Mouse (Mus musculus) gastrocnemius, postnatal 25 days (tissue): ENCODE results near the gene Scn3a. TPM values are rescaled to one million over a fixed set of nuclear protein-coding genes. Genes with fewer than 3 reads are reported as not detected.

Experiments
- DNase-seq: peaks from one replicate; pipeline ENCODE4 v3.0.0; 2022
- long read RNA-seq, 2 experiments: library from polyadenylated mRNA; stranded (forward); transcript quantifications; one replicate each; pipeline ENCODE4 v2.0.0; 2021
- total RNA-seq, 2 experiments: library from RNA; stranded (reverse); gene quantifications; 1 replicate in 1 of 2; 2 replicates in 1 of 2; pipeline ENCODE4 v1.2.3; 2021

Scn3a gene
- under 1 TPM; 0.33 to 0.54 TPM for total RNA-seq
- long read RNA-seq, experiment 1: 0 reads
- long read RNA-seq, experiment 2: 0 reads

DNA sequence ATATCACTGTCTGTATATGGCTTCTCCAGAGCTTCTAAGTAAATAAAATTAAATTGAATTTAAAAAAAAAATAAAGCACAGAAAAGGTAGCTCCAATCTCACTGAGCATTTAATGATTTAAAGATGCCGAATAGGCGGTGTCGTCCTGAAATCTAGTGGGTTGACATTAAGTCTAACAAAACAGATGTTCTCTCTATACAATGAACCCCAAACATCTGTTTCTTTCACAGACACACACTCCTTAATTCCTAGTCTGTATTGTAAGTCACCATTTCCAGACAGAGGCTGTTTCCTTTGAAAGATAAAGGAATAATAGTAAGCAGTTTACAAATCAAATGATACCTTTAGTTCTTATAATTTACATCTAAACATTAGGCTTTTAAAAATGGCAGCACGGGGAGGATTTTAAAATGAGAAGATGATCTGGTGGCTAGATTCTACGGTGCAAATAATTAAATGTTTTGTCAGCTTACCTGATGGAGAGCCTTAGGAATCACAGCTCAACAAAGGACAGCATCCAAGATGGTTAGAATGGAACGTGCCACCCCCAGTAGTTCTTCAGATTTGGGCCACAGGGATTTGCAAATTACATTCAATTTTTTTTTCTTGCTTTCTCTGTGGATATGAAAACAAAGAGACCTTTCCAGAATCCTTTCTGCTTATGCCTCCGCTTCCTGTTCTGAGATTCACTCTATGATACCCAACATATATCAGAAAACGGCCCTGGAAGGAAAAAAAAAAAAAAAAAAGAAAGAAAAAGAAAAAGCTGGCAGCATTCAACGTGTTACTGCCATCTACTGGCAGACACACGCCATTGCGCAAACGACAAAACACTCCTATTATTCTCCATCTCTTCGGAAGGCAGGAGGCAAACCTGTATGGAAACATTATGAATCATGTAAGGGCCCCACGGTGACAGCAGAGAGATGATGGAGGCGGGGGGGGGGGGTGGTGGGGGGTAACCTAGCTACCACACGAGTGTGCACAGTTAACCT lies at the start of gene Scn3a:
Gene Scn3a (minus strand): TSS at position 835 of the 995 bp plus-strand sequence.
- no peak for DNase-seq

DNA sequence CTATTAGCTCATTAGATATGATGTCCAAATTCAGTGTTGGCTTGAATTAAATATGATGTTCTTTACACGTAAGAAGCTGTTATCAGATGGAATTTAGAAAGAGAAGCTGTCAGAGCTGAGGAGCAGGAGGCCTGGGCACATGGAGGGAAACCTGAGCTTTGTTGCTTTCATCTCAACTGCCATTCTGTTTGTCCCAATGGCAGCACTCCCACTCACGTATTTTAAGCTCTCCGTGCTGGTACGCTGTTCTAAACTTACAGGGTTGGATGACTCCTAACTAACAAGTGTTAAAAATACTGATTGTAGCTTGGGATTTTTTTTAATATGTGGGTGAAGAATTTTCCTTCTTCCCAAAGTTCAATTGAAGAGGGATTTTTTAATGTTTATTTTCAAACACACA lies 44.5 kb upstream of the Scn3a start:
- DNase-seq: no peak

DNA sequence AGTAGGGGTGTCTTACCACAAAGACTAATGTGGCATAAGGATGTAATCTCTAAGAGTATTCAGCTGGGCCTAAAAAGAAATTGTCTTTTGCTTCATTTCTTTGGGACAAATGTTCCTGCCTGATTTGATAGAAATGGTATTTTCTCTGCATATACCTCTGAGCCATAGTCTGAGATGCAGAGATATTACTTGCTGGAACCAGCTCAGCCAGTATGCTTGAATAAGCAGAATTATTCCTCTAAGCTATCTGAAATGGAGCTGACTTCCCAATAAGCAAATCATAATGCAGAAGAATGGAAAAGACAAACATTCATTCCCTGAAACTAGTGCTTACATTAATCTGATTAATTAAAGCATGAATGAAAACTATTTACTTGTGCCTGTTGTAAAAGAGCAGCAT lies 40.4 kb upstream of the Scn3a start:
- DNase-seq: no peak

DNA sequence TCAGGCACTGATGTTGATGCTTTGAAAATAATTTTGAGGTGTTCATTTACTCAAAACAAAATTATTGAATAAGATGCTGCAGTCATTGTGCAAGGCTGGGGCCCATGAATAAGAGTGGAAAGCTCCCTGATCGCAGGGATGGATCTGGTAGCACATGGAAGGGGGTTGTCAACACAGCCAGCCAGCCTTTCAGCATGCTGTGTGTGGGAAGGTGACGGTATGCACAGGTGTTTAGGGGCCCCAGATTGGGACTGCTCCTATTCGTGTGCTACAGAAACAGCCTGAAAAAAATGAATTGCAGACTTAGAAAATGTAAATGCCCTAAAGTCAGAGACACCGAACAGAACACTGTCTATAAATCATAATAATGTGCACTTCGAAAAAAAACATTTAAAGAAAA lies 20.3 kb upstream of the Scn3a start:
- DNase-seq: no peak

DNA sequence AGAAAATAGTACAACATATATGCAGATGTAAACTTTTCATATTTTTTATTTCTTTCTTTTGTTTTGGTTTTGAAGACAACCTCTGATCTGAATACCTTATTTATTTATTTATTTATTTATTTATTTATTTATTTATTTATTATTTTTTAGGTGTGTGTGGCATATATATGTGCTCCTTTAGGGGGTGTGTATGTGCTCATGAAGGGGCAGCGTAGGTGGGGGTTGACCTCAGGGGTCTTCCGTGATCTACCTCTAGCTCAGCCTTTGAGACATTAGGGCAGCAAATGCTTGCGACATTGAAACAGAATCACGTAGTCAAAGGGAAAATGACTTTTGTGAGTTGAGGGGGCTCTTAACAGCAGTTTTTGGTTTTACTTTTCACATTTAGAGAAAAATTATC lies 498 bp upstream of the Scn3a start:
- DNase-seq: no peak

DNA sequence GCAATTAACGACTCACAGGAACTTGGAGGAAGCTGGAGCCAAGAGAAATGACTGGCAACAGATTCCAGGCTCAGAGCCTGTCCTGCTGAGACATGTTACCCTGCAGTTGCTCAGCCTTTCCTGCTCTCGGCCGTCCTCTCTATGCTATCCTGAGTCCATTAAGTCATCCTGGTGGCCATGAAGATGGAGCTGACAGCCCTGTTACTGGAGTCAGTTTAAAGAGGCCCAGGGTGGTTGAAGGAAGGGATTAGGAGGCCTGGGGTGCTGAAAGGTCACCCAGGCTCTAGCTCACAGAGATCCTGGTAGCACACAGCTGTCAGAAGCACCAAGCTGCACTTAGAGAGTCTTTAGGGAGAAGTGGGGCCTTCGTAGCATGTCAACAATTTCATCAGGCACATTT lies 3.5 kb downstream of the Scn3a start:
- no peak for DNase-seq

DNA sequence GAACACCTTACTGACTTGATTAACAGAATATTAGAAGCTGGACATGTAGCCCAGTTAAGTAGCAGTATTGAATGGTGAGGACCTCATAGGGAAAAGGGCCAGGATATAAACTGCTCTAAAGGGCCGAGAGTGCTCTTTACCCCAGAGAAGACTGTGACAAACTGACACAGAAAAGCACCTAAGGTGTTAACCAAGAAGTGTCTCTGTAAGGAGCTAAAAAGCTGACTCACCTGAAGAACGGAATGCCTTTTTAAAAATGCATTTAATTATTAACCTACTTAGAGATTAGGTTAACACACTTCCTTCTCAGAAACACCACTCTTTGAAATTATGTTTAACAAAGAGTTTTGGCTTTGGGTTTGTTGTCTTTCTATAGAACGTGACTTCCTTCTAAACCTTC lies 9.7 kb downstream of the Scn3a start:
- DNase-seq: no peak

DNA sequence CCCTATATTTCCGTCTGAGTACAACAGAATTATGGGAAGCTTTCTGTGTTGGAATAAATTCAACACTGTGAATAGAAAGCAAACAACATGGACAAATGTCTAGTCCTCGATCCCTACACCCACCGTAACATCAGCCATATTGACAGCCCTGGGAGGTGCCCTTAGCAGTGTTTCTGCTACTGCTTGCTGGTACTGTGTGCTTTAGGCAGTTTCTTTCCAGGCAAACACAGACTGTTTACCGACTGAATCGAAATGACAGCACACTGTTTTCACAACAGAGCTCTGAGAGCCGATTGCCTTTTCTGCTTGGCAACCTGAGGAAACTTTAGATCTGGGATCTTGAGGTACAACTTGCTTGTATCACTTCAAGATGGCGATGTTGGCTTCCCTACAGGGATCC lies 12.8 kb downstream of the Scn3a start:
- no peak for DNase-seq

DNA sequence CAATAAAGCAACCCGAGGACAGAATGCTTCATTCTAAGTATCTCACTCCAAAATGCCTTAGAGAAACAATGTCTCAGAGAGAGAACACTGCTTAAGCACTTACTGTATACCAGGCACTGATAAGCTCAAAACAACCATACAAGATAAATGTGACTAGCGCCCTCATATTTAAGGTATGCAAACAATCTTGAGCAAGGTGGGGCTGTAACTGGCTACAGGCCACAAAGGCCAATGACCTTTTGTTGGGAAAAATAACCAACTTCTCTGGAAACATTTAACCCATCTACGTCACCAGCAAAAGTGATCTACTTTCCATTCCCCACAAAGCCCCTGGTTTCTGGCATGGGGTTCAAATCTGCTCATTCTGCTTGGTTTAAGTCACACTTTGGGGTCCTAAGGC lies 14.0 kb downstream of the Scn3a start:
- DNase-seq: no peak

DNA sequence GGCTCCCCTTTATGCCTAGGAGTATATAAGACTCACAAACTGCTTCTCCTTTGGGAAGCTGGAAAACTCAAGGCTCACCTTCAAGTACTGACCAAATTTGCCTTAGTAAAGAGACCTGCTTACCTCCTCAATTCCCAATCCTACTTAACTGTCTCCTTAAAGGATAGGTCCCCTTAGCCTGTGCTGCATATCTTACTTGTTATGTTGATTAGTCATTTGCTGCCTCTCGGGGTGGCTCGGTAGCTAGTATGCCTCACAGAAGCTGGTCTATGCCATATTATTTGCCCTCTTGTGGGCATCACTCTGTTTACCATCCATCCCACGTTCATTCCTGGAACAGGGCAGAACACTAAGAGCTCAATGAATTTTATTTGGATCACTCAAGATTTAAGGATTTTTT lies 14.7 kb downstream of the Scn3a start:
- no peak for DNase-seq

DNA sequence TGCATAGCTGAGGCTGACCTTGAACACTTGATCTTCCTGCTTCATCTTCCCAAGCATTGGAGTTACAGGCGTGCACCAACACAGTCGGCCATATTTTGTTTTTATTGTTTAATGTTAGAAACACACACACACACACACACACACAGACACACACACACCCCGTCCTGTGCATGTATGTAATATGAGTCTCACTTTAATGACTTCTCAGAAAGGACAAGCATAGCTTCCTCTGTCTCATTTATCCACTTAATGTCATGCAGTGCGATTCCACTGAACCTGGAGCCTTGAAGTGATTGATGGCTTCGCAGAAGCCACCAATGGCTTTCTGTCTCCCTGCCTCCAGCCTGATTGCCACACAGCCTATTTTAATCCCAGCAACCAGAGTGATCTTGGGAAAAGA lies 15.2 kb downstream of the Scn3a start:
- DNase-seq: no peak

DNA sequence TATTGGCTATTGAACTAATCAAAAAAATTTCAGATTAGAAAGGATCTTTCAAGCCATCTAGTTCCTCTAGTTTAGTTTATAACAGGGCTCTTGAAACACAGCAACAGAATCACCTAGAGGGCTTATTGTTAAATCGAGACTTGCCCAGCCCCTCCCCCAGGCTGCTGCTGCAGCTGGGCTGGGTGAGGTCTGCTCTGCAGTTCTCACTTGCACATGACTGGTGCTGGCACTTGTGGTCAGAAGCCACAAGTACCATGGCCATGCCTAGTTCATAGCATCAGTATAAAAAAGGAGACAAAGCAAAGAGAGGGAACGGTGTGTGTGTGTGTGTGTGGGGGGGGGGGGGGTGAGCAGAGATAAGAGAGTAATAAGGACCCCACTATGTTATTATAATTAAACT lies 15.7 kb downstream of the Scn3a start:
- no peak for DNase-seq

DNA sequence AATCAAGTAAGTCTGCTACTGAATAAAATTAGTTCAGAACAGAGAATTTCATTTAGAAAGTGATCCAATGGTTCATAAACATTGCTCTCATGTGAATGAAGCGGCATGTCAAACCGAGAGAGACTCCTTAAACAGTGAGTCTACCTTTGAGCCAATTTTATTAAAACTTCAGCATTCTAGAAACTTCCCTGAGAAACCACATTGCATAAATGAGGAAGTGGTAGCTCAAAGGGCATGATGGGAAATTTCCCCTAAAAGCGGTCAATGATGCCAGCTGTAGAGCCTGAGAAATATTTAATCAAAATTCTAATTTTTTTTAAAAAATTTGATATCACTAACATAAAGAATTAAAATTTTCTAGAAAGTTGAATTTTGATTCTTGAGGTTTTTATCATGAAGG lies 16.9 kb downstream of the Scn3a start:
- DNase-seq: no peak

DNA sequence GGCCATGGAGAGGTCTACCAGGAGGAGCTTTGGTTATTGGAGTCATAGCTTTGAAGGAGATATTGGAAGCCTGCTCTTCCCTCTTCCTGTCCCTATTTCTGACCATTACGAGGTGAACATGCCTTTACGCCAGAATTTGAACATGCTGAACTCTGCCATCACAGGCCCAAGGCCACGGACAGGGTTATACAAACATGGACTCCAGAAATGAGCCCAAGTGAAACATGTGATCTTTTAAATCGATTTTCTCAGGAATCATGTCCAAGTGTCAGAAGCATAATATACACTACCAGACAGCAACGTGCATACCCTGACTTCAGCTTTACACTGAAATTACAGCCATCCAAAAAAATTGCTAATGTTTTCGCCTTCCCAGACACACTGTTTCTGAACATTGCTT lies 18.8 kb downstream of the Scn3a start:
- DNase-seq: no peak

DNA sequence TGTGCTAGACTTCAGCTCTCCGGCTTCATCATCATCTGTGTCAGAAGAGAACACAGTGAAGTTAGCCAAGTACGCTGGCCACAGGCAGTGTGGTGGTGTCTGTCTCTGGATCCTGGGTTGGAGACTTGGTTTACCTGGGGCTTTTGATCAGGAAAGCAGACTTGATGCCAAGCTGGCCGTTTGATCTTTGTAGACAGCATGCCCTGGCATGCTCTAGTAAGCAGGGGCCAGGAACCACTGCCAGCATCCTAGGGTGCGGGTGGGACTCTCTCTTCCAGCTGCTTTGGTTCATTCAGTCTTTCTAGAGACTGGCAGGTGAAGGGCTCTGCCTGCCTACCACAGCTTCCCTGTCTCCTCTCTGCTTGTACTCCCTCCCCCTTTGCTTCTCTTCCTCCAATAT lies 20.1 kb downstream of the Scn3a start:
- DNase-seq: no peak

DNA sequence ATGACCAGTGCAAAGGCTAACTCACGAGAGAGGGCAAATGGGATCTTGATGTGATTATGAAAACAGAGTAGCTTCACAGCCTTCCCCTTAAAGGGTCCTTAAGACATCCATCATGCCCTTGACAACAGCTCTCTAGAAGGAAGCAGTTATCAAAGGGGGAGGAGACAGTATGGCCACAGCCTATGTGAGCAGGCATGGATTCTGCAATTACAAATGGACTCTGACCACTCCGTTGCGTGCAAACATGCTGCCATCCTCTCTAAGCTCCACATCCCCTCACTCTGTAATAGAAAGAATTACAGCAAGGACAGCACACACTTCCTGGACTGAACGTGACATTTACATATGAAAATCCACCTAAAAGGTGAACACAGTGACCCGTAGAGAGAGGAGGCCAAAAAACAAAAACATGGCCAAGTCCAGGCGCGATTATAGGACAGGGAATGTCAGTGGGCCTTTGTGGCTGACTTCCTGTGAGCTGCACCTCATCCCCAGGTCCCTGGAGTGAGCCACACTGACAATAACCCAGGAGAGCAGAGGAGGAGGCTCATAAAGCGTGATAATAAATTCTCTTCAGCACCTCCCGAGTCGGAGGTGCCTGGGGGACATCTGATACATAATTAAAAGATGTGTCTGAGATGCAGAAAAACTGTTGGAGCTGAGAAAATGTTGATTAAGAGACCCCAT lies 24.4 kb downstream of the Scn3a start:
- no peak for DNase-seq

DNA sequence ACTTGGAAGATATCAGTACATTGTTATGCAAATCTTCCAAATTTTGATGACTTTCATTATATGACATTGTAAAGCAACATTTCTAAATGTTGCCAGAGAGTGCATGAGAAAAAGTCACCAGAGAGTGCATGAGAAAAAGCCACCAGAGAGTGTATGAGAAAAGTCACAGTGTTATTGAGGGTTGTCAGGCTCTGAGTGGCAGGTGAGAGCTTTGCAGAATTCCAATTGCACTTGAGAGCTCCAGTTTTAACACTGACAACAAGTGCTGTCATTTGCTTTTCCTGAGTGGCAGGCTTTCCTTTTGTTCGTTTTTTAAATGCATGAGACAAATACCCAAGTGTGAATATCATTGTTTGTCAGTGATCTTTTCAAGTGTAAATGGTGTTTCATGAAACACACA lies 25.6 kb downstream of the Scn3a start:
- DNase-seq: no peak

DNA sequence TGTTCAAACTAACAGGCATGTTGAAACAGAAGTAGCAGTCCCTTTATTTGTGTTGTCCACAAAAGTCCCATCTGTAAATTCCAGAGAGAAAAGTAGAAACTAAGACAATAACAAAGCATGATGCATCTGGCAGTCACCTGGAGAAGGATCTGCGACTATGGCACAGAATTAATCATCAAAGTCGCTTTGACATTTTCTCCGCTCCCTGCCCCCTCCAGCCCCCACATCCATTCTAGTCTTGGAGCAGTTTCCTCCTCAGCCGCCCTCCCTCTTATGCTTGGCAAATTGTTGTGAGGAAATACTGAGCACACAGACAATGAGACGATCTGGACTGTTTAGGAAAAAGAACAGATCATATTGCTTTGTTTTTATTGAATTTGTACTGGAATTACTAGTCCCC lies 29.0 kb downstream of the Scn3a start:
- no peak for DNase-seq

DNA sequence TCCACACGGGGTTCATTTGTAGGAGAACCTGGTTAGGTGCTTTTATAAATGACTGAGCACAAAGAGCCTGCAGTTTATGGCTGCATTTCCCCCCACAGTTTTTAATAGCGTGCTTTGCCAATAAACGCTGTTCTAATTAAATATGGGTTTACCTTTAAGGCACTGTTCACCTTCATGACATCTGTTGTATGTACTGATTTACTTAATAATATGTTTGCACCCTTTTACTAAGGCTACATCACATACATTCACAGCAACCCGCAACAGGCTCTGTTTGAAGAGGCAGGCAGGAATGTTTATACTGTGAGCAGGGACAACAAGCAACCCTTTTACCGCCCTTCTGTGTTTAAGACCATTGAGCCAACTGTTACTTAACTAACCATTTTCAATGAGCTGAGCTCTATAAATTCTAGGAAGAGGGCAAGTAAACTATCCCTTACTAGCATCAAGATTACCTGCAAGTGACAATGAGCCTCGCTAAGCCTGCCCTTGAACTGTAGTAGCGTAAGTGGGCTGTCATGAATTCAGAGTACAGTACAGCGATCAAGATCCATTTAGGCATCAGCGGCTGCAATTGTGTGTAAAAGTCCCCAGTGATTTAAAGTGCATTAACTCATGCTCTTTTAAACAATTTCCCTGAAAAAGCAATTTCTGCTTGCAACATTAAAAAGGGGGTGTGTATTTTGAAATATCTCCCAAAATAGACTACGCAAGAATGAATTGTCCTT lies 35.1 kb downstream of the Scn3a start:
- no peak for DNase-seq

DNA sequence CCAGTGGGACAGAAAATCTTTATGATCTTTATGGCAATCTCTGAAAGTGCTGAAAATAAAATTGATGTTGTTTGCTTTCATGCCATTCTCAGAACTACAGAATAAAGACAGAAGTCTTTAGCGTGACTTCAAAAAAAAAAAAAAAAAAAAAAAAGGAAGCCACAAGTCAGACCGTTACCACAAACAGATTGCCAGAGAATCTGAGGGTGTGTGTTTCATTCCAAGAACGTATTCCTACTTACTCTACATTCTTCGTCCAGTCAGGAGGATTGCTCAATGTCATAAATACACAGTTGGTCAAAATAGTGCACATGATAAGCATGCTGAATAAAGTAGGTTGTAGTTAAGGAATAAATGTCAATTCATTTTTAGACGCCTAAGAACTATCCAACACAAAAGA lies 38.3 kb downstream of the Scn3a start:
- no peak for DNase-seq

DNA sequence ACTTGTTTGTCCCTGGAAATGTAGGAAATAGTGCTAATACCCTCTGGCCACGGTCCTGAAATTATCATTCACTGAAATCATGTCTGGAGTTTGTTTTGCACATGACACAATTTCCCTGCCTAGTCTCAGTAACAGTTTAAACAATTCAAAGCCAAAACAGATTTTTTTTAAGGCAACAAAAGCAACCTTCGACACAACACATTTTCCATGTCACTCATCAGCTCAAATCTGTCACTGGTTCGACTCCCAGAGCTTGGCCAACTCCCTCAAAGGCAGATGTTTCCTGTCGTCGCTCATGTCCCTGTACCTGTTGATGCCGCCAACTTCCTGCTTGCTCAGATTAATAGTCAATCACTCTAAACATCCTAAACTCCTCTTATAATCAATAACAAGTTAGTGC lies 50.7 kb downstream of the Scn3a start:
- no peak for DNase-seq

DNA sequence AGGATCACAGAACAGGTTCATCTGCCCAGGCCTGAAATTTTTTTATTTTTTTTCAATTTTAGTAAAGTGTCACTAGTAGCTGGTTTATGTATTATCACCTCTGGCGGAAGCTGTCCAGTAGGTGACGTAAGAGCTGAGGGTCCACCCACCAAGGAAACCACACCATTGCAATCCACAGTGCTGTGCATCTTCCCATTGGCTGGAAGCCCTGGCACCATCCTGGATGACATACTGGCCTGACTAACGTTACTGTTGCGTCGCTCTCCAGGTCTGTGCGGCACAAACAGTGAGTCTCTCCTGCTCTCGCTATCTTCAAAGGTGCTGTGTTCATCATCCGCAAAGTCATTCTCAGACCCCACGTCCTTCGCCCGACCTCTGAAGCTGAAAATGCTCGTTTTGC lies 59.2 kb downstream of the Scn3a start:
- DNase-seq: no peak

DNA sequence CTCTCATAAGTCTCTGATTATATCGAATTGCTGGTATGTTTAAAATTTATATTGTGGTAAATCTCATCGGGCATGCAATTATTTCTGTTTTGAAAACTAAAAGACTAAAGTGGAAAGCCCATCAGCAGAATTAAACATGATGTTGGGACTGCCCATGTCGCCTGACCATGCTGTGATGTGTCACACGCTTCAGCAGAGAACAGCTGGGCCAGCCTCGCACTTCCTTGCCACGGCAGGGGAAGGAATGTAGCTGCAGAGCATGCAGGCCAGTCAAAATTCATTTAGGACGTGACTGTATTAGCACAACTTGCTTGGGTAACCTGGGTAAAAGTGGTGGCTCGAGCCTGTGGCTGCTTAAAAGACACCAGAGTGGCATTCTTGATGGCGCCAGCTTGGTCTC lies 77.0 kb downstream of the Scn3a start:
- DNase-seq: no peak
